Mouse (Mus musculus) limb, embryonic 11.5 days (tissue): ENCODE measurements at regions not wholly inside any gene's neighbourhood (a gene's known extent, or its start where the extent isn't known, plus 50 kb on each side); places are given as distances from the start of the nearest gene placed in this dataset.

ENCODE experiments used
- ATAC-seq: fragments of 200-750 bp; cut with Nextera tagmentation; 2 replicates; pipeline ENCODE4 v1.8.0; 2017; ENCODE audit warnings: low read depth; ENCODE audit not compliant: insufficient number of reproducible peaks, low FRiP score, low TSS enrichment
- DNase-seq: peaks from one replicate; pipeline ENCODE4 v3.0.0-alpha.2; 2015; ENCODE audit warnings: low spot score
- H3K27ac ChIP-seq: fragments of 300-500 bp; sonication (generic); replicated peaks from 2 replicates; pipeline ENCODE4 v1.5.1; 2014; ENCODE audit warnings: low read depth, mild to moderate bottlenecking, low read length
- H3K27me3 ChIP-seq: fragments of 300-500 bp; sonication (generic); 2 replicates; pipeline ENCODE4 v1.6.1; 2014; ENCODE audit warnings: mild to moderate bottlenecking, low read length, mixed read lengths; ENCODE audit not compliant: control insufficient read depth, insufficient read depth
- H3K36me3 ChIP-seq: fragments of 300-500 bp; sonication (generic); 2 replicates; pipeline ENCODE4 v1.6.1; 2014; ENCODE audit warnings: mild to moderate bottlenecking, low read length, moderate library complexity, mixed read lengths; ENCODE audit not compliant: control insufficient read depth, insufficient read depth
- H3K4me1 ChIP-seq: fragments of 300-500 bp; sonication (generic); 2 replicates; pipeline ENCODE4 v1.6.1; 2014; ENCODE audit warnings: low read length, mixed read lengths; ENCODE audit not compliant: control insufficient read depth, insufficient read depth
- H3K4me2 ChIP-seq: fragments of 300-500 bp; sonication (generic); 2 replicates; pipeline ENCODE4 v1.6.1; 2014; ENCODE audit warnings: low read depth, mild to moderate bottlenecking, moderate library complexity; ENCODE audit not compliant: severe bottlenecking
- H3K4me3 ChIP-seq: fragments of 300-500 bp; sonication (generic); 2 replicates; pipeline ENCODE4 v1.5.1; 2014; ENCODE audit warnings: low read depth, low read length
- H3K9ac ChIP-seq: fragments of 300-500 bp; sonication (generic); 2 replicates; pipeline ENCODE4 v1.6.1; 2014; ENCODE audit warnings: mild to moderate bottlenecking, low read length
- H3K9me3 ChIP-seq: fragments of 300-500 bp; sonication (generic); 2 replicates; pipeline ENCODE4 v1.6.1; 2016; ENCODE audit warnings: low read length; ENCODE audit not compliant: control insufficient read depth
- WGBS: fragments of 180-500 bp; shearing (Covaris S2); extraction: QIAGEN DNeasy Blood & Tissue Kit; methylation state at CpG from one replicate; pipeline ENCODE4 v1.1.7; 2014; 5-methylcytosine and 5-hydroxymethylcytosine counted together

- Histone ChIP-seq H3K9ac (no peak overlapping the region), H3K27me3 (no peaks in the 10 kb centered on the region), H3K36me3 (no peaks in the 10 kb centered on the region), H3K9me3 (no peaks in the 10 kb centered on the region), H3K27ac (no peak overlapping the region), H3K4me3 (no peak overlapping the region), H3K4me2 (no peak overlapping the region), H3K4me1 (peaks cover 10% of the 10 kb centered on the region)
- WGBS = 29% methylated on average over 9 of the region's 9 CpGs
- ATAC-seq (no peak), DNase-seq (peak; percentile 31)
Measured at GRCm38 (mm10) chr14:76778541-76779399, 222.1 kb upstream of the Serp2 start.

DNA sequence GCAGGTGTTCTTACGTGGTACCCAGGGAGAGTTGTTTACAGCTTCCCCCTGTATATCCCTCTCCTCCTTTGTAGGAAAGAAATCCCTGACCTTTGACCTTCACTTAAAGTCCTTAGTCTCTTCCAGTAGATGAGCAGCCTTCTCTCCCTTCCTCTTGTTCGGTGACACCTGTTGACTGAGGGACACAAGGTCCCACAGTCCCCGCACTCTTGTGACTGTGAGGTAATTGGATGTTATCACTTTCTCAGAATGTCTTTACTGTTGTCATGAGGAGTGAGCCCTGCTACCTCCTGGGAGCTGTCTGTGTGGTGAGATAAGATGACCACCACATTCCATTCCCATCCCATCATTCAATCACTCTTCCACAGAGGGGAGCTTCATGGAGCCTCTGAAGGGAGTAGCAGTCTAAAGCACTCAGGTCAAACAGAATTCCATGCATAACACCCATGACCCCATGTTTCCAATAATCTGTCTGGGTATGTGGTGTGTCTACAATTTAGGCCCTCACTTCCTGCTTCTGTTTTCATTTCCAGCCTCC is 218.8 kb upstream of the Serp2 start:
- no peak for DNase-seq
- H3K27me3 ChIP-seq = no peaks in the 10 kb centered on the region
- H3K4me1 ChIP-seq = peaks cover 10% of the 10 kb centered on the region
- H3K9ac ChIP-seq = no peak overlapping the region
- no peaks in the 10 kb centered on the region for H3K36me3 ChIP-seq
- no peaks in the 10 kb centered on the region for H3K9me3 ChIP-seq
- no peak overlapping the region for H3K4me3 ChIP-seq
- whole genome bisulfite sequencing = 57% methylated on average over 3 of the region's 3 CpGs
- H3K27ac ChIP-seq = no peak overlapping the region
- no peak overlapping the region for H3K4me2 ChIP-seq
- no peak for ATAC-seq

GRCm38 (mm10) chr14:76772781-76773438 is 216.2 kb upstream of the Serp2 start:
- H3K27ac ChIP-seq = no peak overlapping the region
- H3K4me3 ChIP-seq = no peak overlapping the region
- H3K4me2 ChIP-seq = no peak overlapping the region
- ATAC-seq (no peak), DNase-seq (no peak)
- 0 out of 2 replicates have a peak, but pooled peaks cover under 1% of the 10 kb centered on the region for H3K4me1 ChIP-seq
- H3K36me3 ChIP-seq = no peaks in the 10 kb centered on the region
- no peaks in the 10 kb centered on the region for H3K27me3 ChIP-seq
- H3K9ac ChIP-seq = no peak overlapping the region
- no peaks in the 10 kb centered on the region for H3K9me3 ChIP-seq
- 81% methylated on average over 11 of the region's 11 CpGs for WGBS

GRCm38 (mm10) chr14:76770106-76770505 is 213.4 kb upstream of the Serp2 start:
- ATAC-seq = no peak
- H3K36me3 ChIP-seq = no peaks in the 10 kb centered on the region

GRCm38 (mm10) chr14:76767301-76767700 is 210.6 kb upstream of the Serp2 start:
- ATAC-seq (no peak), DNase-seq (no peak)
- no peak overlapping the region for H3K4me3 ChIP-seq
- H3K9ac ChIP-seq = no peak overlapping the region
- no peak overlapping the region for H3K4me2 ChIP-seq
- H3K4me1 ChIP-seq = peaks cover 13% of the 10 kb centered on the region
- no peak overlapping the region for H3K27ac ChIP-seq
- 52% methylated on average over 6 of the region's 6 CpGs for WGBS
- H3K9me3 ChIP-seq = no peaks in the 10 kb centered on the region
- no peaks in the 10 kb centered on the region for H3K36me3 ChIP-seq
- H3K27me3 ChIP-seq = no peaks in the 10 kb centered on the region

More at GRCm38 (mm10) chr14:76770106-76770505, 213.4 kb upstream of the Serp2 start:
- no peaks in the 10 kb centered on the region for H3K9me3 ChIP-seq
- DNase-seq = no peak
- H3K27ac ChIP-seq = no peak overlapping the region
- H3K9ac ChIP-seq = no peak overlapping the region
- no peak overlapping the region for H3K4me2 ChIP-seq
- WGBS = 85% methylated on average over 7 of the region's 7 CpGs
- H3K4me1 ChIP-seq = peaks cover 5% of the 10 kb centered on the region
- H3K27me3 ChIP-seq = no peaks in the 10 kb centered on the region
- H3K4me3 ChIP-seq = no peak overlapping the region

DNA sequence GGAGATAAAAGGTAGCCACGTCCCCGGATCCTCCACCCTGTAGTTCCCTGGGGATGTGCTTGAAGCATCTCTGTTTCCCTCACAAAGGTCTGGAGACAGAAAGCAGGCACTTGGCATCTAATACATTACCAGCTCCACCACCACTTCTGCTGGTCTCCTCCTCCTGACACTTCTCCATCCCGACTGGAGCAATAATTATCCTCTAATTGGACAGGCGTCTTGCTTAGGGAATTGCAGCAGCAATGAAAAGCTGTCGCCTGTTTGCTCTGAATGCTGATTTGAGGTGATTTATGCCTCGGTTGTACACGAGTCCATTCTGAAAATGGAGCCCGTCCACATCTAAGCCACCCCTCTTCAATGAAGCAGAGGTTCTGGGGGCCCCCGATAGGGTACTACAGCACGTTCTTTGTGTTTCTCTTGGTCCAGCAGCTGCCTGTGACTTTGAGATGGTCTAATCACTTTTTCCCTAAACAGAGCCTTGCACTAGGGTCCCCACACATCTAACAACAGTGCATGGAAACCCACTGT is 209.6 kb upstream of the Serp2 start:
- H3K27ac ChIP-seq = no peak overlapping the region
- no peaks in the 10 kb centered on the region for H3K9me3 ChIP-seq
- H3K4me2 ChIP-seq = no peak overlapping the region
- no peak overlapping the region for H3K4me3 ChIP-seq
- H3K4me1 ChIP-seq = peaks cover 13% of the 10 kb centered on the region
- no peaks in the 10 kb centered on the region for H3K36me3 ChIP-seq
- WGBS = 41% methylated on average over 10 of the region's 10 CpGs
- no peak for ATAC-seq
- no peaks in the 10 kb centered on the region for H3K27me3 ChIP-seq
- no peak overlapping the region for H3K9ac ChIP-seq
- DNase-seq = no peak

DNA sequence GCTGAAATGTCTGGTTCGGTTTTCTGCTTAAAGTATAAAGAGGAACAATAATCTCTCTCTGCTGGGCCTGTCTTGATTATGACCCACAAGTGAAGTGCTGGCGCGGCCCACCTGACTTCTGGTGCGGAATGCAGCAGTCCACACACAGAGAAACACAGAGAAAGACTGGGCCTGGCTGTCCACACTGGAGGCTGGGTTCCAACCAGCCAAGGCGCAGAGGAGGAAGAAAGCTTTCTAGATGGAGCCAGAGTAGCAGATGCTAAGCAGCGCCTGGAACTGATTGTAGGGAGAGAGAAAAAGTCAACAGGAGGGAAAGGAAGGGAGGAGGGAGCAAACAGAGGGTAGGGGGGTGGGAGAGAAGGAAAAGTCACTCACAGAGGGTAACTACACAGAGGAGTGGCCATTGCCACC is 208.4 kb upstream of the Serp2 start:
- Histone ChIP-seq H3K9me3 (no peaks in the 10 kb centered on the region), H3K9ac (0 out of 2 replicates have a peak overlapping the region, but pooled peaks have one; percentile 5), H3K4me3 (no peak overlapping the region), H3K4me2 (peak overlapping the region; percentile 12; the same call in 1 of the 2 replicates), H3K36me3 (no peaks in the 10 kb centered on the region), H3K27me3 (no peaks in the 10 kb centered on the region), H3K27ac (peak overlapping the region; percentile 37; the same call in 1 of the 2 replicates), H3K4me1 (peaks cover 13% of the 10 kb centered on the region)
- 50% methylated on average over 6 of the region's 6 CpGs for WGBS
- ATAC-seq = no peak
- DNase-seq = peak; percentile 49

- WGBS = 18% methylated on average over 7 of the region's 7 CpGs
- ATAC-seq = no peak
- H3K9ac ChIP-seq = peak overlapping the region; percentile 37; the same call in 1 of the 2 replicates
- no peaks in the 10 kb centered on the region for H3K27me3 ChIP-seq
- H3K9me3 ChIP-seq = no peaks in the 10 kb centered on the region
- DNase-seq = peak; percentile 49
- H3K4me1 ChIP-seq = peaks cover 13% of the 10 kb centered on the region
- no peaks in the 10 kb centered on the region for H3K36me3 ChIP-seq
- H3K27ac ChIP-seq = 0 out of 2 replicates have a peak overlapping the region, but pooled peaks have one; percentile 45
- H3K4me3 ChIP-seq = no peak overlapping the region
- H3K4me2 ChIP-seq = peak overlapping the region; percentile 12; the same call in 1 of the 2 replicates
Measured at GRCm38 (mm10) chr14:76764390-76764796, 207.7 kb upstream of the Serp2 start.
